Mouse (Mus musculus) midbrain, embryonic 12.5 days (tissue): ENCODE data around the gene Dlgap4. TPM values are rescaled to one million over a fixed set of nuclear protein-coding genes. Genes with fewer than 3 reads are reported as not detected.
A peak's percentile ranks its signal among the peaks of the same experiment; 100 is the strongest.

ENCODE experiments used
- ATAC-seq: fragments of 200-750 bp; cut with Nextera tagmentation; 2 replicates; pipeline ENCODE4 v1.8.0; 2017; ENCODE audit warnings: low read depth, moderate TSS enrichment, moderate library complexity; ENCODE audit not compliant: low FRiP score
- H3K27ac ChIP-seq: fragments of 300-500 bp; sonication (generic); replicated peaks from 2 replicates; pipeline ENCODE4 v1.5.1; 2016; ENCODE audit warnings: mild to moderate bottlenecking
- H3K27me3 ChIP-seq: fragments of 300-500 bp; sonication (generic); 2 replicates; pipeline ENCODE4 v1.6.1; 2016; ENCODE audit warnings: mild to moderate bottlenecking
- H3K36me3 ChIP-seq: fragments of 300-500 bp; sonication (generic); 2 replicates; pipeline ENCODE4 v1.6.1; 2016
- H3K4me1 ChIP-seq: fragments of 300-500 bp; sonication (generic); 2 replicates; pipeline ENCODE4 v1.6.1; 2016
- H3K4me2 ChIP-seq: fragments of 300-500 bp; sonication (generic); replicated peaks from 2 replicates; pipeline ENCODE4 v1.6.1; 2016; ENCODE audit warnings: mild to moderate bottlenecking, moderate library complexity
- H3K4me3 ChIP-seq: fragments of 300-500 bp; sonication (generic); 2 replicates; pipeline ENCODE4 v1.5.1; 2016; ENCODE audit warnings: mild to moderate bottlenecking
- H3K9ac ChIP-seq: fragments of 300-500 bp; sonication (generic); replicated peaks from 2 replicates; pipeline ENCODE4 v1.6.1; 2016; ENCODE audit warnings: mild to moderate bottlenecking, moderate library complexity
- H3K9me3 ChIP-seq: fragments of 300-500 bp; sonication (generic); 2 replicates; pipeline ENCODE4 v1.6.1; 2016; ENCODE audit warnings: mild to moderate bottlenecking
- whole genome bisulfite sequencing: fragments of 180-500 bp; shearing (Covaris S2); methylation state at CpG from one replicate; pipeline ENCODE4 v1.1.7; 2016; 5-methylcytosine and 5-hydroxymethylcytosine counted together
- polyA plus RNA-seq: library from polyadenylated mRNA; unstranded; fragments of >200 nt; fragmentation: Nextera tagmentation; extraction: Ambion mirVana; gene quantifications from 2 replicates; pipeline ENCODE4 v1.2.1, GENCODE M21; 2016

Gene Dlgap4
- polyA plus RNA-seq, 1 experiment from 2014 or later: 190 TPM

- Histone ChIP-seq H3K9ac (no peak overlapping the region), H3K27ac (no peak overlapping the region), H3K9me3 (no peaks in the 10 kb centered on the region), H3K4me3 (no peak overlapping the region), H3K4me2 (no peak overlapping the region), H3K36me3 (no peaks in the 10 kb centered on the region), H3K27me3 (peaks cover 20% of the 10 kb centered on the region), H3K4me1 (peaks cover 21% of the 10 kb centered on the region)
- ATAC-seq: no peak
These were observed 160.0 kb downstream of the Dlgap4 start for GRCm38 (mm10) chr2:156773470-156773869.

DNA sequence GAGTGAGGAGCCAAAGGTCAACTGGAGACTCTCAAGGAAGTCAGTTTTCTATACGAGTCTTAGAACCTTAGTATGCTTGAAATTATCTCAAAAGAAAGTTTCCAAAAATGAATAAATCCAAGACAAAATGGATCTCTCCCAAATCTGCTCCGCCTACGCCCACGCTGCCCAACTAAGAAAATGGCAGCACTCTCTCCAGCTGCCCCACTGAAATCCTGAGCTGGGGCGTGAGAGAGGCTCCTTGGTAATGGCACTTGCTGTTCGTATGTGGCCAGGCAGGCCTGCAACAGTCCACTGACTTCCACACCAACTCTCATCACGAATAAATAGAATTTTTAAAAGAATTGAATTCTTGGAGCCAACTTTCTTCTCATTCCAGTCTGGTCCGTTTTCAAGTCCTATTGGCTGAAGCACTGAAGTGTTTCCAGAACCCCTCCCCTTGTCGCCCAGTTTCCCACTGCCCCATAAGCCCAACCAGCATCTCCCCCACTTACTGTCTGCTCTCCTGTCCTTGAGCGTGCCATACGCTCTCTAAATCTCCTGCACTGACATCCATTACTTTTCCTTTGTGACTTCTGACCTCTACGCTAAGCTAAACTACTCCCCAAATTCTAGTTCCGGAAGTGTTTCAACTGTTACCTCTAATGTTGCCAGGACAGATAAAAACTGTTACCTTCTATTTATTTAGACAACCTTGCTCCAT, 160.7 kb downstream of the Dlgap4 start:
- H3K9ac ChIP-seq: no peak overlapping the region
- ATAC-seq: no peak
- H3K9me3 ChIP-seq: no peaks in the 10 kb centered on the region
- H3K27ac ChIP-seq: peak overlapping the region; percentile 63; the same call in 1 of the 2 replicates
- peak overlapping the region; percentile 74 for H3K4me2 ChIP-seq
- no peaks in the 10 kb centered on the region for H3K36me3 ChIP-seq
- H3K4me1 ChIP-seq: peaks cover 21% of the 10 kb centered on the region
- WGBS: 75% methylated on average over 13 of the region's 13 CpGs
- H3K4me3 ChIP-seq: no peak overlapping the region
- H3K27me3 ChIP-seq: peaks cover 20% of the 10 kb centered on the region

- ATAC-seq: peak; percentile 88
- H3K36me3 ChIP-seq: no peaks in the 10 kb centered on the region
- H3K9me3 ChIP-seq: no peaks in the 10 kb centered on the region
These were observed 161.4 kb downstream of the Dlgap4 start, which contains the start of gene Myl9 for GRCm38 (mm10) chr2:156774738-156775454. Myl9 (plus strand) TSS chr2:156775420.

DNA sequence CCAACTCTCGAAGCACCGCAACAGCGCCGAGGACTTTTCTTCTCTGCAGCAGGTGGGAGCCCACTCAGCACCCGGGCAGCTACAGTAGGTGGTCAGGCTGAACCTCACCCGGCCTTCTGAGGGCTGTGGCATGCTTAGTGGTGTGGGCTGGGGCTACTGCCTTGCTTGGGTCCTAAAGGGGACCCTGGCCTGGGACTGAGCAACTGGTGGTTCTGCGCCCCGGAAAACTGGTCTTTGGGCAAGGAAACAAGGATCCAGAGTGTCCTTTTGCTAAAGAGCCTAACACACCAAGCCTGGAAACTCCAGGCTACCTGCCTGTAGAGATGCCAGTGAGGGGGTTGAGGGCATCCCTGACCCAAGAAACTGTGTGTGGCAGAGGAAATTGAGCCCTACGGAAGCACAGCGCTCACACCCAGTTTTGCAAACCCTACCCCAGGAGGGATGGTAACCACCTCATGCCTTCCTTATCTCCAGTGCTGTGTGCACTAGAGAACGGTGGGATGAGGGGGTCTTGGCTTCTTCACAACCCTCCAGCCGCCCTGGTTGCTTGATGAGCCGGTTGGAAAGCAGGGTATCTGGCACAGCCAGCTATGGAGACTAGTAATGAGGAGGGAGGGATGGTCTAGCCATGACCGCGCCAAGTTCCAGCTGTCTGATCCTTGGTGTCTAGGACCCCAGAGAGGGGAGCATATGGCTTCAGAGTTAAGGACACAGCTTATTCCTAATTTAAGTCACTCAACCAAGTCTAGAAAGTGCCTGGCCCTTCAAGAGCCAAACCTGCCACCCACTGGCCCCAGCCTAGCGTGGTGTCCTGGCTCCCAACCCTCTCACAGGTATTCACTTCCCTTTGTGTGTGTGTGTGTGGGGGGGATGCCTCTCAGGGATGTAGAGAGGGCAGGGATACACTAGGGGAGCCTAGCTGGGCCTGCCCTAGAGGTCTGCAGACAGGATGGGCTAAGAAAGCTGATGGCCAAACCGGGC, 162.2 kb downstream of the Dlgap4 start:
- H3K27ac ChIP-seq: no peak overlapping the region
- peak overlapping the region; percentile 44 for H3K4me3 ChIP-seq
- peaks cover 25% of the 10 kb centered on the region for H3K4me1 ChIP-seq
- no peaks in the 10 kb centered on the region for H3K36me3 ChIP-seq
- no peaks in the 10 kb centered on the region for H3K9me3 ChIP-seq
- WGBS: 30% methylated on average over 17 of the region's 17 CpGs
- H3K9ac ChIP-seq: peak overlapping the region; percentile 47
- H3K27me3 ChIP-seq: peaks cover 20% of the 10 kb centered on the region
- peak overlapping the region; percentile 74 for H3K4me2 ChIP-seq
- 0 out of 2 replicates have a peak, but pooled peaks have one; percentile 10 for ATAC-seq

More at GRCm38 (mm10) chr2:156774738-156775454, 161.4 kb downstream of the Dlgap4 start, which contains the start of gene Myl9:
- WGBS: 1% methylated on average over 28 of the region's 28 CpGs
- Histone ChIP-seq H3K27me3 (peaks cover 20% of the 10 kb centered on the region), H3K4me3 (peak within 1 kb of the TSS; percentile 44), H3K4me2 (peak within 1 kb of the TSS; percentile 74), H3K4me1 (peaks cover 21% of the 10 kb centered on the region), H3K9ac (peak within 1 kb of the TSS; percentile 47), H3K27ac (peak within 1 kb of the TSS; percentile 63)

- Histone ChIP-seq H3K4me1 (peaks cover 27% of the 10 kb centered on the region), H3K27me3 (peaks cover 20% of the 10 kb centered on the region), H3K9me3 (no peaks in the 10 kb centered on the region), H3K36me3 (no peaks in the 10 kb centered on the region), H3K27ac (no peak overlapping the region), H3K4me3 (no peak overlapping the region), H3K9ac (no peak overlapping the region), H3K4me2 (no peak overlapping the region)
- WGBS: 89% methylated on average over 2 of the region's 2 CpGs
- ATAC-seq: no peak
These were observed 163.4 kb downstream of the Dlgap4 start for GRCm38 (mm10) chr2:156776907-156777306.

GRCm38 (mm10) chr2:156777326-156778004, 164.0 kb downstream of the Dlgap4 start:
- ATAC-seq: no peak
- Histone ChIP-seq H3K27ac (no peak overlapping the region), H3K9ac (no peak overlapping the region), H3K4me2 (no peak overlapping the region), H3K4me1 (peaks cover 27% of the 10 kb centered on the region), H3K27me3 (peaks cover 20% of the 10 kb centered on the region), H3K4me3 (no peak overlapping the region), H3K36me3 (no peaks in the 10 kb centered on the region), H3K9me3 (no peaks in the 10 kb centered on the region)
- 72% methylated on average over 7 of the region's 7 CpGs for WGBS

GRCm38 (mm10) chr2:156778571-156778970, 165.1 kb downstream of the Dlgap4 start:
- 95% methylated on average over 8 of the region's 8 CpGs for WGBS
- no peak for ATAC-seq
- H3K4me2 ChIP-seq: no peak overlapping the region
- no peak overlapping the region for H3K4me3 ChIP-seq
- H3K4me1 ChIP-seq: peaks cover 27% of the 10 kb centered on the region
- no peaks in the 10 kb centered on the region for H3K36me3 ChIP-seq
- H3K9ac ChIP-seq: no peak overlapping the region
- no peaks in the 10 kb centered on the region for H3K9me3 ChIP-seq
- no peak overlapping the region for H3K27ac ChIP-seq
- H3K27me3 ChIP-seq: peaks cover 20% of the 10 kb centered on the region

DNA sequence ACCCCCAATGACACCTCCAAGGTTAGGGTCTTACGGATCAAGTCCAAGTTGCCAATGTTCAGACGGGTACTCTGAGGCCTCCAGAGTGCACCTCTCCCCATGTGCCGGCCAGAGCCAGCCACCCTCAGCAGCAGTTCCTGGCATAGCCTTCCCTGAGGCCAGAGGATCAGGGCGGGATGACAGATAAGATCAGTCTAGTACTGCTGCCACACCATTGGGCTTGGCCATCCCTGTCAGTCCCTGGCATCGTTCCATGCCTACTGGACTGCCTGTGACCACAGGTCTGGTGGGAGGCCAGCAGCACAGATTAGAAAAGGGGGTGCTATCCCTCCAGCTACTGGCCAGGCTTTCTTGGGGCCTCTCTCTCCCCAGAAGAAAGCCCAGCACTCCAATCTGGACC, 165.5 kb downstream of the Dlgap4 start:
- Histone ChIP-seq H3K27me3 (peaks cover 20% of the 10 kb centered on the region), H3K9ac (no peak overlapping the region), H3K9me3 (no peaks in the 10 kb centered on the region), H3K4me1 (peaks cover 27% of the 10 kb centered on the region), H3K4me3 (no peak overlapping the region), H3K36me3 (no peaks in the 10 kb centered on the region), H3K27ac (no peak overlapping the region), H3K4me2 (no peak overlapping the region)
- WGBS: 71% methylated on average over 5 of the region's 5 CpGs
- ATAC-seq: no peak

- H3K4me3 ChIP-seq: no peak overlapping the region
- 52% methylated on average over 2 of the region's 2 CpGs for WGBS
- no peaks in the 10 kb centered on the region for H3K36me3 ChIP-seq
- no peak overlapping the region for H3K4me2 ChIP-seq
- peaks cover 20% of the 10 kb centered on the region for H3K27me3 ChIP-seq
- H3K9me3 ChIP-seq: no peaks in the 10 kb centered on the region
- H3K9ac ChIP-seq: no peak overlapping the region
- no peak for ATAC-seq
- peaks cover 27% of the 10 kb centered on the region for H3K4me1 ChIP-seq
- H3K27ac ChIP-seq: no peak overlapping the region
These were observed 166.0 kb downstream of the Dlgap4 start for GRCm38 (mm10) chr2:156779488-156779887.

DNA sequence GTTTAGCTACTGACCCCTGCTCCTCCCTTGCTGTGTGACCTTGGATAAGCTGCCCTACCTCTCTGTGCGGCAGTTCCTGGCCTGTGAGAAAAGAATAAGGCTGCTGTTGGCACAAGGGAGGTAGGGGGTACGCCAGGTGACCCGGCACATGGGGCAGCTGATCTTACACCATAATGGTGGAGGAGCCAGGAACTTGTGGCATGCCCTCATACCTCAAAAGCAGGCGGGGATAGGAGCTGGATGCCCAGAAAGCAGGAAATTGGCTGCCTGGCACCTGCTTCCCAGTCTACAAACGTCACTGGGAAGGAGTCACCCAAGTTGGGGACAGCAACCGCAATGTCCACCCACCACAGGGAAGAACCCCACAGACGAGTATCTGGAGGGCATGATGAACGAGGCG, 166.6 kb downstream of the Dlgap4 start:
- 76% methylated on average over 9 of the region's 9 CpGs for WGBS
- Histone ChIP-seq H3K36me3 (no peaks in the 10 kb centered on the region), H3K4me3 (no peak overlapping the region), H3K27ac (no peak overlapping the region), H3K27me3 (peaks cover 19% of the 10 kb centered on the region), H3K9me3 (no peaks in the 10 kb centered on the region), H3K4me1 (peaks cover 21% of the 10 kb centered on the region), H3K4me2 (no peak overlapping the region), H3K9ac (no peak overlapping the region)
- no peak for ATAC-seq

DNA sequence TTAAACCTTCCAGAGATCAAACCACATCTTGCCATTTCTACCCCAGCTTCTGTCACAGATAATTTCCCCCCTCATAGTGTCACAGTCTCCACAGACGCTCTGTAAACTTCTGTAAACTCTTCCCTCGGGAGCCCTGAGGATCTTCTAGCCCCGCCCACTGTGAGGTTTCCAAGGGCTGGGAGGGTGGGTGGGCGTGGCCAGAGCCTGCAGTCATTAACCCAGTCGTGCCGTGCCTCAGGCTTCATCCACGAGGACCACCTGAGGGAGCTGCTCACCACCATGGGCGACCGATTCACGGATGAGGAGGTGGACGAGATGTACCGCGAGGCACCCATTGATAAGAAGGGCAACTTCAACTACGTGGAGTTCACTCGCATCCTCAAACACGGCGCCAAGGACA, 167.2 kb downstream of the Dlgap4 start:
- no peak overlapping the region for H3K9ac ChIP-seq
- no peaks in the 10 kb centered on the region for H3K36me3 ChIP-seq
- no peak overlapping the region for H3K4me3 ChIP-seq
- no peak overlapping the region; the same call in 1 of the 2 replicates for H3K4me2 ChIP-seq
- H3K9me3 ChIP-seq: 0 out of 2 replicates have a peak, but pooled peaks cover under 1% of the 10 kb centered on the region
- no peak for ATAC-seq
- H3K27me3 ChIP-seq: peaks cover 13% of the 10 kb centered on the region
- WGBS: 13% methylated on average over 17 of the region's 17 CpGs
- peaks cover 15% of the 10 kb centered on the region for H3K4me1 ChIP-seq
- no peak overlapping the region for H3K27ac ChIP-seq
